Mouse (Mus musculus) E14TG2a.4 (cell line): ENCODE measurements around the gene Spen.

Source experiments
- CTCF ChIP-seq: conservative IDR thresholded peaks from 2 replicates; pipeline ENCODE4 v1.5.1; 2014; ENCODE audit warnings: low read length
- NANOG ChIP-seq: IDR thresholded peaks from 2 replicates; pipeline ENCODE4 v1.6.1; 2014; ENCODE audit warnings: borderline replicate concordance, low read length, mixed read lengths

DNA sequence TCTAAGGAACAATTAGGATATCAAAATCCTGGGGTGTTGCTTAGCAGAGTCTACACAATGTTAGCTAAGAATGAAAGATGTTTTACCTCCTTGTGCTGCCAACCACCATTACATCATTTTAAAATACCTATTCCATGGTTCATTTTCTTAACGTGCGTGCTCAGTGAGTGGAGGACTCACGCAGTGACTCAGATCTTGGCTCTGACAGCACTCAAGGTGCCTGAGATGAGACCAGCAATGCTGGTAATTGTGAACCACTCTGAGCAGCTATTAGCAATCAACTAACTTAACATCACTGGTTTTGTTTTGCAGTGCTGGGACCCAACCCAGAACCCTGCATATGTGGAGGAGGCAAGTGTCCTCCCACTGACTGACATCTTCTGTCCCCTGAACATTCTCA lies 20.0 kb downstream of the Spen start:
- TF ChIP-seq CTCF (no peak), NANOG (no peak)
